Comparison of ENCODE assay signal across 8 mouse cellular contexts in the genomic region with DNA sequence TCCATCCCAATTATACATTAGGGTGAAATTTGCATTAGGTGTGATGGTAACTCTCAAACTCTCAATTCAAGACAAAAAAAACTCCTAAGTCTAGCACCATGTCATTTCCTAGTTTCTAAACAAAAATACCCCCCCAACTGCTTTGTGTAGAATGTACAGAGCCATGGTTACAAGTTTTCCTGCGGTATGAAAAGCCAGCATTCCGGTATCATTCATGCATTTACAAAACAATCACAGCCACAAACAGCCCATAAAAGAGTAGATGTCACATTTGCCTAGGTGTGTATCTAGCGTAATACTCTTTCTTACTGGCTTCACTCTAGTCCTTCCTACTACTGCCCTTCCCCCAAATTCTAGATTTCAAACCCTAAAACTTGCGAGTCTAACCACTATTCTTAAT. TPM values are rescaled to one million over a fixed set of nuclear protein-coding genes. Genes with fewer than 3 reads are reported as not detected.
DNase-seq lines count a peak whose midpoint lies in the region; ATAC-seq and TF ChIP-seq lines count a peak whose summit lies in the region.

No protein-coding gene starts in this region.

- peaks cover 19% of the 10 kb centered on the region for H3K36me3 ChIP-seq in heart, adult 2 months (ENCODE audit: control insufficient read depth, insufficient read depth, low read length)
- peaks cover 15% of the 10 kb centered on the region for H3K36me3 ChIP-seq in C2C12 (ENCODE audit: control insufficient read depth, insufficient read depth)
- peaks cover 9% of the 10 kb centered on the region; the same call in 1 of the 2 replicates for H3K36me3 ChIP-seq in forebrain, embryonic 14.5 days (ENCODE audit: control insufficient read depth, insufficient read depth, low read length)
- peaks cover 18% of the 10 kb centered on the region for H3K36me3 ChIP-seq in liver, embryonic 15.5 days (replicated peaks)

- H3K4me1 ChIP-seq in heart, adult 2 months (ENCODE audit: control insufficient read depth, insufficient read depth, low read length): peaks cover 4% of the 10 kb centered on the region; the same call in 1 of the 2 replicates
- H3K4me1 ChIP-seq in forebrain, embryonic 14.5 days (ENCODE audit: control insufficient read depth, insufficient read depth, low read length): peaks cover 17% of the 10 kb centered on the region; the same call in 1 of the 2 replicates
- H3K4me1 ChIP-seq in liver, embryonic 15.5 days (replicated peaks): peaks cover 78% of the 10 kb centered on the region

- no peak overlapping the region for H3ac ChIP-seq in C2C12 (ENCODE audit: control insufficient read depth, insufficient read length, low read depth)

- H3K9me3 ChIP-seq in forebrain, embryonic 14.5 days (replicated peaks; ENCODE audit: control insufficient read depth, low read length): no peaks in the 10 kb centered on the region
- H3K9me3 ChIP-seq in liver, embryonic 15.5 days (replicated peaks): no peaks in the 10 kb centered on the region

- no peak for DNase-seq in heart, adult 2 months
- no peak for DNase-seq in heart, adult 18-20 months
- DNase-seq in forebrain, embryonic 14.5 days (ENCODE audit: low spot score): peak; percentile 30
- no peak for DNase-seq in urinary bladder, adult 2 months (ENCODE audit: low spot score)
- no peak for DNase-seq in gastrocnemius, postnatal 10 days
- DNase-seq in cerebellum, postnatal 25 days: no peak

- TF ChIP-seq EP300 in heart, adult 2 months (IDR thresholded peaks at IDR 0.05; ENCODE audit: insufficient read depth, low read depth, low read length): no peak

- no peak for ATAC-seq in forebrain, embryonic 14.5 days
- no peak for ATAC-seq in liver, embryonic 15.5 days (ENCODE audit: insufficient read depth)

- peaks cover 4% of the 10 kb centered on the region for H3K79me2 ChIP-seq in heart, adult 2 months (replicated peaks; ENCODE audit: control insufficient read depth, insufficient read depth, low read length)
- peaks cover 64% of the 10 kb centered on the region for H3K79me2 ChIP-seq in C2C12 (ENCODE audit: control insufficient read depth, insufficient read depth)

- no peak for TF ChIP-seq CTCF in heart, adult 2 months (IDR thresholded peaks at IDR 0.05)
- no peak for TF ChIP-seq CTCF in C2C12 (IDR thresholded peaks at IDR 0.05; ENCODE audit: control insufficient read depth, insufficient read depth, insufficient read length)

- TF ChIP-seq POLR2A in heart, adult 2 months (IDR thresholded peaks at IDR 0.05; ENCODE audit: insufficient read depth, low read depth, low read length): no peak

- 8% methylated on average over 4 of the region's 4 CpGs for WGBS in heart, adult 2 months
- 5% methylated on average over 4 of the region's 4 CpGs for WGBS in forebrain, embryonic 14.5 days
- 51% methylated on average over 4 of the region's 4 CpGs for WGBS in liver, embryonic 15.5 days (ENCODE audit: insufficient replicate concordance)

- peak overlapping the region; percentile 57; the same call in 1 of the 2 replicates for H3K9ac ChIP-seq in heart, adult 2 months (ENCODE audit: low read depth, low read length)
- peak overlapping the region; percentile 74 for H3K9ac ChIP-seq in forebrain, embryonic 14.5 days (ENCODE audit: low read length)
- 0 out of 2 replicates have a peak overlapping the region, but pooled peaks have one; percentile 22 for H3K9ac ChIP-seq in liver, embryonic 15.5 days

- peaks cover 44% of the 10 kb centered on the region for H3K79me3 ChIP-seq in C2C12 (ENCODE audit: low read depth)

- no peaks in the 10 kb centered on the region for H3K27me3 ChIP-seq in heart, adult 2 months (ENCODE audit: control insufficient read depth, insufficient read depth, low read length)
- H3K27me3 ChIP-seq in C2C12 (ENCODE audit: control insufficient read depth, insufficient read depth, insufficient read length): no peaks in the 10 kb centered on the region
- no peaks in the 10 kb centered on the region for H3K27me3 ChIP-seq in forebrain, embryonic 14.5 days (replicated peaks; ENCODE audit: control insufficient read depth, insufficient read depth, low read length)
- H3K27me3 ChIP-seq in liver, embryonic 15.5 days: no peaks in the 10 kb centered on the region

- peak overlapping the region; percentile 93 for H3K27ac ChIP-seq in heart, adult 2 months
- H3K27ac ChIP-seq in forebrain, embryonic 14.5 days (ENCODE audit: low read depth, low read length): peak overlapping the region; percentile 77; the same call in 1 of the 2 replicates
- H3K27ac ChIP-seq in liver, embryonic 15.5 days (replicated peaks): 0 out of 2 replicates have a peak overlapping the region, but pooled peaks have one; percentile 83

- intact Hi-C loops in heart, adult 2 months (cut with DNase I): loop anchor here (5.0 kb wide), 2 partner anchors 35 to 55 kb away; no protein-coding TSS in a partner anchor

- H3K4me3 ChIP-seq in heart, adult 2 months: peak overlapping the region; percentile 76
- H3K4me3 ChIP-seq in C2C12 (ENCODE audit: insufficient read depth, poor library complexity, severe bottlenecking): peak overlapping the region; percentile 2
- H3K4me3 ChIP-seq in forebrain, embryonic 14.5 days (ENCODE audit: low read depth, low read length): peak overlapping the region; percentile 75
- H3K4me3 ChIP-seq in liver, embryonic 15.5 days (replicated peaks): peak overlapping the region; percentile 71

- H3K4me2 ChIP-seq in forebrain, embryonic 14.5 days (ENCODE audit: low read length): peak overlapping the region; percentile 69
- peak overlapping the region; percentile 75 for H3K4me2 ChIP-seq in liver, embryonic 15.5 days

TF ChIP-seq in C2C12, 6 proteins besides CTCF, POLR2A, EP300 and RAD21:
- no peak for TF ChIP-seq MAX (IDR thresholded peaks at IDR 0.05)
- TF ChIP-seq CEBPB (IDR thresholded peaks at IDR 0.05; ENCODE audit: low read depth): no peak
- no peak for TF ChIP-seq USF1 (IDR thresholded peaks at IDR 0.05; ENCODE audit: low read depth)
- no peak for TF ChIP-seq FOSL1 (IDR thresholded peaks at IDR 0.05; ENCODE audit: insufficient read depth, low read length, poor library complexity, severe bottlenecking)
- TF ChIP-seq MYOG (IDR thresholded peaks at IDR 0.05; ENCODE audit: control insufficient read depth, extremely low read depth, insufficient read length): no peak
- no peak for TF ChIP-seq MYOD1 (IDR thresholded peaks at IDR 0.05; ENCODE audit: control insufficient read depth, insufficient read length, low read depth)

RNA-seq across cellular contexts. Expression of gene Ube2h, which starts 2.2 kb away (rescaled TPM):
- 10 to 100 TPM; 61.5 to 61.7 TPM for total RNA-seq in heart, adult 2 months (2021)
- 29.4 and 44.2 TPM in 2 replicates for polyA plus RNA-seq in heart, adult 2 months (2012; rRNA removed)
- 10 to 100 TPM; 56.8 to 63.6 TPM for total RNA-seq in heart, adult 18-20 months (2021)
- polyA plus RNA-seq in C2C12 (2012; fragmentation: generic; extraction: Trizol): 14.9 TPM
- polyA plus RNA-seq in forebrain, embryonic 14.5 days (2014; fragmentation: Nextera tagmentation; extraction: Ambion mirVana): 57.3 and 71.4 TPM in 2 replicates
- polyA plus RNA-seq in liver, embryonic 15.5 days (2015; fragmentation: Nextera tagmentation; extraction: Ambion mirVana): 33.8 and 34.7 TPM in 2 replicates
- polyA plus RNA-seq in urinary bladder, adult 2 months (2012; rRNA removed): 94.6 and 103 TPM in 2 replicates
- 10 to 100 TPM; 64.8 to 68.6 TPM for total RNA-seq in gastrocnemius, postnatal 10 days (2021)

Comparison
In these comparisons a context has a peak if more than half of its experiments do, and no peak if none do; other contexts are left out.
1. H3K4me3 ChIP-seq: peak in every context shown above with its lines; median percentile 76 in heart, adult 2 months; 75 in forebrain, embryonic 14.5 days; 71 in liver, embryonic 15.5 days; 2 in C2C12.
2. H3K9ac ChIP-seq: peak in every context shown above with its lines; median percentile 74 in forebrain, embryonic 14.5 days; 57 in heart, adult 2 months; 22 in liver, embryonic 15.5 days.